Mouse (Mus musculus): ENCODE data around the gene Mlh3.

The Mlh3 gene

DNA sequence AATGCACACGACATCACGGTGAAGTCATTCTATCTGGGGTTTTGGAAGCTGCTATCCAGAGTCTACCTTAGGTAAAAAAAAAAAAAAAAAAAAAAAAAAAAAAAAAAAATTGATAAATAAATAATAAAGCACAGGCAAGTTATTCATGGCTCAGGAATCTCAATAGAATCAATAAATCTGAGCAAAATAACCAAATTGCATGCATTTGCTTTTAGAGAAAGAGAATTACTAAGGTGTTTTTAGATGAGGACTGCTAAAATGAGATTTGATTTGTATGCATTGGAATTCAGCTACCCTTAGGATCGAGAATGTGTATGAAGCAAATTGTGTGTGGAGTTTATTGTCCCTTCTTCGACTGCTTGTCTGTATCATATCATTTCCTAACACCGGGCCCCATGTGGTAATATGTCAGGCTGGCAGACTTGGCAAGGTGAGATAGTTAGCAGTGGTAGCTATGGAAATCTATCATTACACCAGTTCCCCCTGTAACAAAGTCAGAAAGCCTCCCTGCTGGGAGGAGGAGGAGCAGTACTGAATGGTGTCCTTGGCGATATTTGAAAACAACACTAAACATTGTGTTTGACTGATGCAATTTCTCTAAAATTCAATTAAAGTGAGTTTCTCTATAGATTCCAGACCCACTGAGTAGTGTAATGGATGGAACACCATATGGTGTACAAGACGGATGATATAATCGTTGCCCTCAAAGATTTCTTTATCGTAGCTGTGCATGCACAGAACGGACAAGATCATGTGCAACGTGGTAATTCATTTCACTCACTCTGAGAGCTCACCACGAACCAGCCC, 10.6 kb upstream of the Mlh3 start:
- no peak for DNase-seq (ENCODE audit: low read depth, low spot score)

DNA sequence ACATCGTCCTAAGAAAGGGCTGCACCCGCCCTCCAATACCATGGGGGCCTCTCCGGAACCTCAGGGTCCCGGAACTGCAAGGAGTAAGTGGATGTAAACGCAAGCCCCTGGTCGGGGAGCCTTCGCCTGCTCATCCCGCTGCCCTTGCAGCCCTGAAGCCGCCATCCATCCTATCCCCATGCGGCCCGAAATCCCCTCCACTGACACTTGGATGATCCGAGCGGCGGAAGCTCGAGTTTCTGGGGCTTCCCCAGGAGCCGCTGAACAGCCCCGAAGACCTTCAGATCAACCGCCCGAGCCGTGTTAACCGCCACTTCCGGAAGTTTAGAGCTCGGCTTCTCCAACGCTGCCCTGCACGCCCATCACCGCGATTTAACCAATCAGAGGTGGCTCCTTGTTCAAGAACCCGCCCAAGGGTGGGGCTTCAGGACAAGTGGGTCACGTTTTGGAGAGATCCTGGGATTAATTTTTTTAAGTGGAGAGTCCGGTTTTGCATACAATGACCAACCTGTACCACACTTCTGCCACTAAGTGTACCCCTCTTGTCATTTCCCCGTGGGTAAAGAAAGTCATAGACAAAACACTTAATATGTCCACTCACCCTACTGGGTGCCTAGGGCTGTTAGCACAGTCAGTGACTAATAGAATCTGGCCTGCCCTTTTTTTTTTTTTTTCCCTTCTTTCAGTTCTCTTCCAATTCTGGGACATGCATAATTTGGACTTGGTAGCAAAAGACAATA, 9.9 kb upstream of the Mlh3 start:
- peak; percentile 95 for DNase-seq (ENCODE audit: low read depth, low spot score)

DNA sequence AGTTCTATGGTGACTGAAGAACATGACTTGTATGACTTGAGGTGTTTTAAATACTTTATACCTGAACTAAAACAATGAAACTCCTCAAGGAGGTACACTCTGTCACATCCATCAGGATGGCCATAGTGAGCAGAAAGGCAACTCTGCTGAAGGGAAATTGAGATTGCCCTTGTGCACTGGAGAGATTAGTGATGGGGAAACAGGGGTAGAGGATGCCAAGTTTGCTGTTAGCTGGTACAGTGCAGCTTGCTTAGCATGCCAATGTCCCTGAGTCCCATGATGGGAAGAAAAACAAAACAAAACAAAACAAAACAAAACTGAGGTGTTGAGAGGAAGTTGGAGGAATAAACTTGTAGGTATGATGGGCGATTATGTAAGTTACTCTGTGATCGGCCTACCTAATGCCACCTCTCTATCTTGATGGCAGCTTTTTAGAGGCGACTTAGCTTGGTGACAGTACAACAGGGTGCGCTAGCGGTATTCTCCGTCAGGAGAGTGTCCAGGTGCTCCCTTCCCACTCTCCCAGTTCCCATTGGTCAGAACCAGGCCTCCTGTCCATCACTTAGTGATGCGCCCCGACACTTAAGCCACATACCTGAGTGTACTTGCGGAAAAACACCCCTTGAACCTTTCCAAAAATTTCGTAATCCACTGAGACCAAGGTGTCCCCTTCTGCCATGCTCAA, 9.1 kb upstream of the Mlh3 start:
- no peak for DNase-seq (ENCODE audit: low read depth, low spot score)

DNA sequence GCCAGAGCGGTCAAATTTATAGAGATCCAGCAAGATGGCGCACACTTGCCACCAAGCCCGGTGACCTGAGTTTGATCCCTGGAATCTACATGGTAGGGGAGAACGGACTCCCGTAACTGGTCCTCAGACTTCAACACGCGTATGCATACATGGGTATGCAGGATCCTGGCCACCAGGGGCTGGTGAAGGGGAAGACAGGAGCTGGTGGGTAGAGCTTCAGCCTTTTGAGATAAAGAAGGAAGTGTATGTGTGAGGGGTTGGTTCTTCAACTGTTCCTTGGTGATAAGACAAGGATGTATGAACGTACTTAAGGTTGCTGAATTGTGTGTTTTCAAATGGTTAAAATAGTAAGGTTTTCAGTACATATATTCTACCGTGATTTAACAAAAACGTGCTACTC, 8.5 kb upstream of the Mlh3 start:
- DNase-seq (ENCODE audit: low read depth, low spot score) = no peak

DNA sequence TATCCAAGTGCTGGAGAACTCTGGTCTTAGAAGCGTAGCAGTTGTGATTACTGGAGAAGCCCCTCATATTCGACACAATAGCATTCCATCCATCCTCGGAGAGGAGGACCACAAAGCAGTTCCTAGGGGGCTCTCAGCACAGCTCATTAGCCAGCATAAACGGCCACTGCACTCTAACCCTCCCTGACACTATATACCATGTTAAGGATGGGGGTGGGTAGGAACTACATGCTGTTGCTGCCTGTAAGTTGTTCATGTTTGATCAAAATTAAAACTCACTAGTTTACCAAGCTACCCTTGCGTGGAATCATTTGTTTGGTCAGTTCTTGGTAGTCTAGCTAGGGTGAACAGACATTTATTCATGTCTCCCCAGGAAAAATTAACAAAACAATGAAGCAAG, 5.9 kb upstream of the Mlh3 start:
- DNase-seq (ENCODE audit: low read depth, low spot score) = no peak

DNA sequence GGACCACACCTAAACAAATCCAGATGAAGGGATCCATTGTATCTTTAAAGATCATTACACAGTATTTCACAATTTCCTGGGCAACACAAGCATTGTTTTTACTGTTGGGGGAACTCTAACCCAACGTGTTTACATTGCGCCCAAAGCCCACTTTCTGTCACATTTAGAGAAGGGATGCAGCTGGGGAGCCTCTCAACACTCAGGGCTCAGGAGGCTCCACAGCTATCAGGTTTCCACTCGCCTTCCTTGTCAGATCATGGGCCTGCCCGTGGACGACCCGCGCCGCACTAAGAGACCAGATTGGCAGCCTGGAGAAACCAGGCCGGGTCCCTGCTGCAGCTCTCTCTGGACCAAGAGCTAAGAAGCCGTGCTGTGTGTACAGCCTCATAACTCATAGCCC, 3.1 kb upstream of the Mlh3 start:
- no peak for DNase-seq (ENCODE audit: low read depth, low spot score)

DNA sequence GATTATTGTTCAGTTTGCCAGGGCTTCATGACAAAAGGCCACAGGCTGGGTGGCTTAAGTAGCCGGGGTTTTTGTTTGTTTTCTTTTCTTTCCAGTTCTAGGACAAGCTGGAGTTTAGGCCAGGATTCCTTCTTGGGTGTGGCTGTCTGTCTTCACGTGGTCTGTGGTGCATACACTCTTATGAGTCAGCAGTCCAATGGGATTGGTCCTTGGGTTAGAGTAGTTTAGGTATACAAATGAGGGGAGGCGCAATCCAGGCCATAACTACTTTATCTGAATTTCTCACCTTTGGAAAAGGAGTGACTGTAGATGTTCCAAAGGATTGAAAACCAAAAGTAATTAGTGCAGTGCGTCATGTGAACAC, 1.4 kb upstream of the Mlh3 start:
- DNase-seq (ENCODE audit: low read depth, low spot score) = no peak

DNA sequence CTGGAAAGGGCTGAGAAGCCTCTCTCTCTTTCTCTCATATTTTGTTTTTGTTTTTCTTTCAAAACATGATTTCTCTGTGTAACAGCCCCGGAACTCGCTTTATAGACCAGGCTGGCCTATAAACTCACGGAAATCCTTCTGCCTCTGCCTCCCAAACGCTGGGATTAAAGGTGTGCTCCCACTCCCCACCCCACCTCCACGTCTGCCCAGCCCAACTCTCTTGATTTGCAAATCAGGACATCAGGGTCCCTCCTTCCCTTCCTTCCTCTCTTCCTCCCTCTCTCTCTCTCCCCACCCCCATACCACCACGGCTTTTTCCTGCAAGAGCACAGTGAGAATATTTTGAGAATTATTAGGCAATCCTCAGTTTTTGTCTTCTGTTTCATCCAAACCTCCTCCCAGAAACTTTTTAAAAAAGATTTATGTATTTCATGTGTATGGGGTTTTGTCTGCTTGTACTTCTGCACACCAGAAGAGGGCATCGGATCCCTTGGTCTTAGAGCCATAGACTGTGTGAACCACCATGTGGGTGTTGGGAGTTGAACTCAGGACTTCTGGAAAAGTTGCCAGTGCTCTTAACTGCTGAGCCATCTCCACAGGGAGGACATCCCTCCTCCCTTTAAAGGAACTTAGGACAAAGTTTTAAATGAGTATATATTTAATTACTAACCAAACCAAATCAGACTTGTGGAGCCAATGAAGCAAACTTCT, 888 bp upstream of the Mlh3 start:
- DNase-seq (ENCODE audit: low read depth, low spot score) = no peak

DNA sequence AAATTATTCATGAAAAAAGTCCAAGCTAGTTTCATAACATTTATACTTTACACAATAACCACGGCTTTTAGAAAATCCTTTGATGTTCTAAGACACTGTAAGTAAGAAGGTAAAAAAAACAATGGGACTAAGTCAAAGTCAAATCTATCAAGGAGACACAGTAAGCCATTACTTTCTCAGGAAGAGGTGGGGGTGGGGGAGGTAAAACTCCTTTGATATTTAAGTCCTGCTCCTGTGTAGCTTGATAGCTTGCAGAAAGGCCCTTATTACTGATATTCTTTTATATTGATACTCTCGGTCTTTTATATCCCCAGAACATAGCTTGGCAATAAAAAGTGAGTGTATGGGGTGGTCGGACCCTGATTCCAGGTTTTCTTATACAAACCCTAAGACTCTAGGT, 578 bp downstream of the Mlh3 start:
- no peak for DNase-seq (ENCODE audit: low read depth, low spot score)

DNA sequence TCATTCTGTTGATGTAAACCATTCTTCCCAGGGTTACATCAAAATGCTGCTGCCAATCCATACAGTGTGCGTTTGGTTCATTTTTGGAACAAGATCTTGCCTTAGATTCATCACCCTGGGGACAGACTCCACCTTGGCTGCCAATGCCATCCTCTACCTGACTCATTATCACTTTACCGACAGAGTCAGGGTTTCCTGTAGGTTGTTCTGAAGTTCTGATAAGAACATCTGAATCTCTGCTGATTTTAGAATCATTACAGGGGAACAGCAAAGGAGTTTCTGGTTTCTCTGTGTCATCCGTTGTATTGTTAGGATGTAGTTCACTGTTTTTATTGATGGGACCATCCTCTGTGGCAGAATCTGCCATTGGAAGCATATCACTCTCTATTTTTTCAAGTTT, 4.2 kb downstream of the Mlh3 start:
- no peak for DNase-seq (ENCODE audit: low read depth, low spot score)

DNA sequence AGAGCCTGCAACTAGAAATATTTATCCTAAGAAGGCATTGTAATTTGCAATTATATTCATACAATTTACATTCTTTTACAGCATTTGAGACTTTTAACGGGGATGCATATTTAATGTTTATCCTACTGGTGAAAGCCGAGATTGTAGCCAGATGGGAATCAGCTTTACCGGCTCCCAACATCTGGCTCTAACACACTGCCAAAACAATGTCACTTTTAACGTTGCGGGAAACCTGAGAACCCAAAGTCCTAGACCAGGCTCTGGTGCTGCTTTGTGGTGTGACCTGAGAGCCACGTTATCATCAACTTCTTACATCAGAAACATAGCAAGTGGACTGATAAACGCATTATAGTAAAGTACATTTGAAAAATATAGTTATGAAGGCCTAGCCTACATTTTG, 5.5 kb downstream of the Mlh3 start:
- no peak for DNase-seq (ENCODE audit: low read depth, low spot score)

DNA sequence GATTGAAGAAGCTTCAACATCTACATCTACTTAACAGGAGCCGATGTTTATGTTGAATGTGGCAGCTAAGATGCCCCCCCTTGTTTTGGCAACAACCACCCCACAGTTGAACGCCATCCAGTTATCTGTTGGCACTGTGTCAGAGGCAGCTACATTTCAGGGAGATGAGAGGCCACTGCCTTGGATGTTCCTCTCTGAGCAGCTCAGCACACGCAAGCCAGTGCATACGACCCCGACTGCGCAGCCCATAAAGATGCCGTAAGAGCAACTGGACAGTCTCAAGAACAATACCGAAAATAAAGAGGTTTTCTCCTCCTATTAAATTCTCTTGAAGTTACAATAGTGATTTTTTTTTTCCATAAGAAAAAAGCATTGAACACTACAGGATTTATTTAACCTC, 5.9 kb downstream of the Mlh3 start:
- DNase-seq (ENCODE audit: low read depth, low spot score) = no peak

DNA sequence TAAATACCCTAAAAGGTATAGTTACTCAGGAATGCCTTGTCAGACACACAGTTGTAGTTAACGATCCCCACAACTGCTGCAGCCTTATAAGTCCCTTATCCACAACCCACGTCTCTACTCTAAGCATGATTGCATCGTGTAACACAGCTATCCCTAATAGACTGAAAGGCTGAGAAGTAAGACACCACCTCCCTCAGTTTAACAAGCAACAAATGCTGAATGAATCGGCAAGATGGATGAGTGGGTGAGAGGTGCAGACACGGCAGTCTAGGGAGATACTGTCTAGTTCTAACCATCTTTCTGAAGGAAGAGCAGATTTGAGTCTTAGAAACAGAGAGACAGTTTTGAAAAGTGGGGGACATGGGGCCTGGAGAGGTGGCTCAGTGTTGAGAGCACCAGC, 7.2 kb downstream of the Mlh3 start:
- DNase-seq (ENCODE audit: low read depth, low spot score) = peak; percentile 24

DNA sequence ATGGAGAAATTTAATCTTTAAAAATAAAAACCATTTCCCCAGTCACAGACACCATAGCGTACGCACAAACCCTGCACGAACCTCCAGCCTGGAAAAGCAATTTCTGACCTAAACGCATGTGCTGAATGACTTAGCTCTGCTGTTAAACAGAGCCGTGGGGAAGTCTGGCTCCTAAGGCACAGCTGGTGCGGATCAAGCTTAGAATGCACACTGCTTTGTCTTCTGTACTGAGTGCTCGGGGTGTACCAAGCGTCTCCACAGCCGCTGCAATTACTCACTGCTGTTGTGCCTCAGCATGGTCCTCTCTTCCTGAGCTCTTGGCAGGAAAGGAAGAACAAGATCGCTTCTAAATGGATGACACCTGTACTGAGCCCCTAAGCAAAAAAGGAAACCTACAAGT, 7.9 kb downstream of the Mlh3 start:
- DNase-seq (ENCODE audit: low read depth, low spot score) = no peak

DNA sequence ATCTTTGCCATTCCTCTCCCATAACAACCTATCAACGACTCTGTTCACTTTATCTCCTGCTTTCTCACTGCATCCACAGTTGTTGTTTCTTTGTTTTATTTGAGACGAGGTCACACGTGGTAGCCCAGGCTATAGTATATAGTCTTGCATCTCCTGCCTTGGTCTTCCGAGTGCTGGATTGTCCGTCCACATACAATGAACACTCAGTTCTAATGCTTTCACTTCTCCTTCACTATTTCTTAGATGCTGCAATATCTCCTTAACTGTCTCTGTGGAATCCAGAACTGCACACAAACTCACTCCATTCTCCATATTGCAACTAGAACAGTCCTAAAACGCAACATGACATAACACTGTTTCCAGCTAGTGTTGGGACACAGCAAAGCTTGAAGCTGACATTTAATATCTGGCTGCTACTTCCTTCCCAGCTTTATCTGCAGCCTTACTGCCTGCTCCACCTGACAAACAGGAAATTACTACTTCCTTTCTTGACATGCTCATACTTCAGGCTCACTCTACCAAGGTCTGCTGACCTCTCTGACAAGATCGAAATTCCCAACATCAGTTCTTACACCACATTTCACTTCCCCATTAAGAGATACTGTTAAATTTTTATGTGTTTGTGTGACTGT, 13.3 kb downstream of the Mlh3 start:
- DNase-seq (ENCODE audit: low read depth, low spot score) = no peak

DNA sequence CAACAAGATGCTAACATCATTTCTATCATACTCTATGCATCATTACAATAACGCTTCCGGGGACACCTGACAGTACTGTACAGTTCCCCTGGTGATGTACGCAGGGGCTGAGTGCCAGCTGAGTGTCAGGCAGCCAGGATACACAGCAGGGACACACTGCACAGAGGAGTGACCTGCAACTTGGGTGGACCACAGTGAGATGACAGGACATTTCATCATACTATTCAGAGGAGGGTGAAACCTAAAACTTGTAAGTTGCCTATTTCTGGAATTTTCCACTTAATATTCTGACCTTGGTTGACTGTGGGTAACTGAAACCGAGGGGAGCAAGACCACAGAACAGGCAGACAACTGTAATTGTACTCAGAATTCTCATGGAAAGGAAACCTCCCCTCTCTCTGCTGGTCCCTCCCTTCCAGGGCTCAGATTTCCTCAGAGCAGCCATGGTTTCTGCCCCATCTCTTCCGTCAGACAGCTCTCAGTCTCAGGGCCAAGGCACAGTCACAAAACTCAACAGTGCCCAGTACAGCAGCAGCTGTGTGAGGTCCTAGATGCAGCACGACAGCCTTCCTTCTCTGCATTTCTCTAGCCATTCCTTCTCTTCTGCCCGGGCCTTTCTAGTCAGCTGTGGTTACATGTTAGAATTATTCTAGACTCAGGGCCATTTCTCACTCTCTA, 14.2 kb downstream of the Mlh3 start:
- DNase-seq (ENCODE audit: low read depth, low spot score) = no peak

DNA sequence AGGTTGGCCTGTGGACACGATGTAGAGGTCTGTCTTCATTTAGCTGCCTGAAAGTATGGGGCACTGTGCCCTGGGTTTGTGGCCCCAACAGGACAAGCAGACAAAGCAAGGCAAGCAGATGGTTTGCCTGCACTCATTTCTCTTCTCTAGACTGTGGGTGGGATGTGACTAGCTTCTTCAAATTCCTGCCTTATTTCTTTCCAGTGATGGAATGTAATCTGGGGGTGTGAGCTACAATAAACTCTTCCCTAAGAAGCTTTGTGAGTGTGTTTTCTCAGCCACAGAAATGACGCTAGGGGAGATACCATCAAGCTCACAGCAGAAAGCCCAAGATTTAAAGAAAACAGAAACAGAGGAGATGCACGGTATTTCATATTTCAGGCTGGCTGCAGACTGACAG, 18.3 kb downstream of the Mlh3 start:
- peak; percentile 22 for DNase-seq (ENCODE audit: low read depth, low spot score)

DNA sequence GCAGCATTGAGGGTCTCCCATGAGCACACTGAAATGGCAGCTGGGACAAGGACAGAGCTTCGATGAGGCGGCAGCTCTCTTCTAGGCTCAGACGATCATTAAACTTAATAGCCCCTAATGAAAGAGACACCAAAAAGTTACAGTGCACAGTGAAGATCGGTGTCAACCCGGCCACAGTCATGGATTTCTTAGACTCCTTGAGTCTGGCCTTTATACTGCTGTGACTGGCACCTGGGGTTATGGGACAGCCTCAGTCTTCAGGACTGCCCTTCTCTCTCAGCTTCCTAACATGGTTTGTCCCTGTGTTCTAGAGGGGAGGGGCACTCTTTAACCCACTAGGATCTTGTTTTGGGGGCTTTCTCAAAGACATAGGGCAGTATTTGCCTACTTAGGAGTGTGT, 32.8 kb downstream of the Mlh3 start:
- DNase-seq (ENCODE audit: low read depth, low spot score) = no peak

DNA sequence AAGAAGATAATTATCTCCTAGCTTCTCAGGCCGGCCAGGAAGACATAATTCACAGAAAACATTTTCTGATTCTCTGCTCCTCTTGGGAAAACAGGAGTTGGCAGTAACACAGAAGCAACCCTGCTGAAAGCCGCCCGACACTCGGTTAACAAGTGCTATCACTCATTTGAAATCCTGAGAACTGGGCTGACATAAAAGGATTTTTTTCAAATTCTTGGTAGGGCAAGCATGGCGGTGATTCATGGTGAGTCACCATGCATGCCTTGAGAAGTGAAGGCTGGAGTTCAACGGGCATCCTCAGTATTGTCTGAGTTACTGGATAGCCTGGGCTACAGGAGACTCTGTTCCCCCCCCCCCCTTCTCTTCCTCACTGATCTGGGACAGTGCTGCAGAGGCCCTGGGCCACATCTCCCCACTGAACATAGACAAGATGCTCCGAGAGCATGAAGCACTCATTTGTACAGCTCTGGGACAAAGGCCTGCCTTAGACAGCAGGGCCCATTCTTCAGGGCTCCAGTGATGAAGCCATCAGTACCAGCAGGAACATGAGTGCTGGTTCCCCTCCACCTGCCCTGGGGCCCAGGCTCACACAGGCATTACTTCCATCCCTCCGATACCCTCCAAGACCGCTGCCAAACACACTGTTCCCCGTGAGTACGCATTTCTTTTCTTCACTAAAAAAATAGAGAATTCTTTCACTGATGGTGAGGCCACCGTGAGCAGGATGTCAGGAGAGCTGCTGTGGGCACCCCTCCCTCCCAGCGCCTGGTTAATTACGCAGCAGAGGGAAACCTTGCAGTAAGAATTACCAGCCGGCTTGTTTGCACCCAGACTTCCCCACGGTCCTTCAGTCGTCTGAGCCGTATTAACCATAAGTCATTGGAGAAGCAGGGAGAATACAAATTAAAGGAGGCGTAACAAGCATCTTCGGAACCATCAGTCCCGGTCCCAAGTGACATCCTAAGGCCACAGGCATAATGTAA, 36.7 kb downstream of the Mlh3 start:
- no peak for DNase-seq (ENCODE audit: low read depth, low spot score)
